Mouse (Mus musculus) brain, embryonic 14.5 days (tissue): Measurements from ENCODE around the gene Trabd. TPM values are rescaled to one million over a fixed set of nuclear protein-coding genes. Genes with fewer than 3 reads are reported as not detected.

ENCODE experiments used
- DNase-seq: peaks from one replicate; pipeline ENCODE4 v3.0.0-alpha.2; 2011; ENCODE audit warnings: low read depth
- CTCF ChIP-seq: fragments of 200-500 bp; IDR thresholded peaks from 2 replicates; pipeline ENCODE4 v1.5.1; 2012; ENCODE audit warnings: inconsistent platforms, mild to moderate bottlenecking, moderate library complexity, borderline replicate concordance; ENCODE audit not compliant: insufficient read depth, insufficient read length; ENCODE audit errors: extremely low read depth
- POLR2A ChIP-seq: fragments of 200-500 bp; IDR thresholded peaks from 2 replicates; pipeline ENCODE4 v1.6.1; 2012; ENCODE audit warnings: mild to moderate bottlenecking, inconsistent platforms, borderline replicate concordance; ENCODE audit not compliant: poor library complexity, insufficient read depth, insufficient read length, severe bottlenecking; ENCODE audit errors: extremely low read depth
- polyA plus RNA-seq: library from polyadenylated mRNA; depleted of rRNA; stranded (reverse); fragments of >200 nt; gene quantifications from 2 replicates; pipeline ENCODE4 v1.2.3, GENCODE M21; 2012; rRNA removed

Trabd gene
- polyA plus RNA-seq: 36.0 and 40.8 TPM in 2 replicates

DNA sequence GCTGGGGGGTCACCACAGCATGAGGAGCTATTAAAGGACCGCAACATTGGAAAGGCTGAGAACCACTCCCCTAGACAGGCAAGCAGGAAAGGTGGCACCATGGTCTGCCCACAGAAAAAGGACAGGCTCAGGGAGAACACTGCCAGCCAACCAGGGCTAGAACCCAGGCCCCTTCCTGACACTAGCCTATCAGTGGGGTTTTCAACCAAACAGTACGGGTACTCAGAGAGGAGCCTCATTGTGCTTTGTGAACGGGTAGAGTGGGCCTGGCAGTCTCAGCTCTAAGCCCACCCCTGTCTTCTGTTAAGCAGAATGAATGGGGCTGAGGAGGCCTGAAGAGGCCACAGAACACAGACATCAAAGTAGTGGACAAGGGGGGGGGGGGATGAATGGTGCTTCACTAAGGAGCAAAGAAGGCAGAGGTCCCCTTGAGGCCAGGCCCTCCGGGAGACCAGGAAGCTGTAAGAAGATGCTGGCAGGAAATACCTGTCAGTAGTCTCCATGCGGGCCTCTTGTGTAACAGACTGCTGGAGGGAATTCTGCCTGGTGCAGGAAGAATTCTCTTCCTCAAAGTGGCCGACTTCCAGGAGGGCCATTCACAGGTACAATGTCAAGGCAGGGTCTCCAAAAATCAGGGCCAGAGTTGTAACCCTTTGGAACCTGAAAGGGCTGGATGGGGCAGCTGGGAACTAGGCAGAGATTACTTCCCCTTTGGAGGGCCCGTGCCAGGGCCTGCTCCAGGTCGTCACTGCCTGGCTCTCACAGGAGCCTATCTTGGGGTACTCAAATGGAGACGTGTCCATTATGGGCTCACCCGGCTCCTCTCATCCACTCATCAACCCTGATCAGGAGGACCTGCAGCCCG lies at the start of gene Trabd:
Gene Trabd, plus strand, starts transcription at position 512 of the 865 bp plus-strand sequence.
- no peak for TF ChIP-seq POLR2A
- no peak for TF ChIP-seq CTCF
- peak; percentile 27 for DNase-seq

DNA sequence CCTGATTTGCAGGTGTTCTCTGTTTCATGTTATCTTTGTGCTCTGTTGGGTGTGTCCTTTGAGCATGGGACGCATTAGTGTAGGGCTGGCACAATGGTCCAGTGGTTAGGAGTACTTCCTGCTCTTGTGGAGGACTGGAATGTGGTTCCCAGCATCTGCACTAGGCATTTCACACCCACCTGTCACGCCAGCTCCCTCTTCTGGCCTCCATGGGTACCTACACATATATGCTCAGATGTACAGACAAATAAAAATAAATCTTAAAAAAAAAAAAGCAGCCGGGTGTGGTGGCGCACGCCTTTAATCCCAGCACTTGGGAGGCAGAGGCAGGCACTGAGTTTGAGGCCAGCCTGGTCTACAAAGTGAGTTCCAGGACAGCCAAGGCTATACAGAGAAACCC lies 30.5 kb upstream of the Trabd start:
- TF ChIP-seq POLR2A: no peak
- no peak for TF ChIP-seq CTCF

DNA sequence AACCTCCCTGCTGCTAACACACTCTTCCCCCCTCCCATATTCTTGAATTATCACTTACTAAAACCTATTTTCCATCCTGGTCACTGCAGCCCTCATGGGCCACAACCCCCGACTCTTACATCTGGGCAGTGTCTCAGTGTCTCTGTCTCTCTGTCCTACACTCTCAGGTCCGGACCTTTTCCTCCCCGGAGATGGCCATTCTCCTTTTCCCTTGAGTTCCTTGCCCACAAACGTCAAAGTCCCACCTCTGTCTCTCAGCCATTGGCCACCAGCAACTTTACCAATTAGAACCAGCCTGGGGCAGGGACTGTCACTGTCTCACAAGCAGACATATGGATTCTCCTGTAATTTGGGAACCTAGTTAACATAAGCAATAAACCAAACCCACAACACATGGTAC lies 28.6 kb upstream of the Trabd start:
- TF ChIP-seq CTCF (no peak), POLR2A (no peak)
- no peak for DNase-seq

More for the DNA sequence above, 30.5 kb upstream of the Trabd start:
- DNase-seq: no peak

DNA sequence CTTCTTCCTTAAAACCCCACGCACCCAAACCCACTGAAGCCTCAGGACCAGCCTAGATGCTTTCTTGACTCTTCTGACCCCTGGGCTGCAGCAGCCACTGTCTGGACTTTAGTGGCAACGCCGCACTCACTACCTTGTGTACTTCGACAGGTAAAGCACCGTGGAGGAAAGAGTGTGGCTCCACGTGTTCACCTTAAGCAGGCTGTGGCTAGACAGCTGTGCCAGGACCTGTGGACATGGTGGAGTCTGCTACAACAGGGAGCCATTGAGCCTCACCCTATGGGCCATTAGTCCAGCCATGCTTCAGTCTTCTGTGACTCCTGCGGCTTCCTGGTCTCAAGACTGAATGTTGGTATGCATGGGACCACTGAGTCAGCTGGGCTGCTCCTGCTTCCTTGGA lies 20.3 kb upstream of the Trabd start:
- TF ChIP-seq POLR2A: no peak
- no peak for TF ChIP-seq CTCF

DNA sequence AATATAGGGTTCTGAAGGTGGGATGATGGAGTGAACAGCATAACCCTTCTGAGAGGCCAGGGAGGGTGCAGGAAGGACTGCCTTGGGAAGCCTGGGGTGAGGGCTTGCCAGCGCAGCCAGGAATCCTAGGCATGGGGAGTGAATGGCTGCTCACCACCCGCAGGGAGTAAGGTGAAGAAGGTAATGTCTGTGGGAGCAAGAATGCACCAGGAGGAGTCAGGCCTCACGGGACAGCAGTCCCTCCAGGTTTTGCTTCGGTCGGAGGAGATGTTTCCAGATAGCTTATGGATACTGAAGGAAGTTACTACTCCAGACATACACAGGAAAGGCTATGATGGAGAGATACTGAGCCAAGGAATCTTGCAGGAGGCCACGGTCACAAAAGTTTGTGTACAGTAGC lies 16.2 kb upstream of the Trabd start:
- no peak for TF ChIP-seq CTCF
- no peak for TF ChIP-seq POLR2A

More for the DNA sequence above, 20.3 kb upstream of the Trabd start:
- DNase-seq: no peak

DNA sequence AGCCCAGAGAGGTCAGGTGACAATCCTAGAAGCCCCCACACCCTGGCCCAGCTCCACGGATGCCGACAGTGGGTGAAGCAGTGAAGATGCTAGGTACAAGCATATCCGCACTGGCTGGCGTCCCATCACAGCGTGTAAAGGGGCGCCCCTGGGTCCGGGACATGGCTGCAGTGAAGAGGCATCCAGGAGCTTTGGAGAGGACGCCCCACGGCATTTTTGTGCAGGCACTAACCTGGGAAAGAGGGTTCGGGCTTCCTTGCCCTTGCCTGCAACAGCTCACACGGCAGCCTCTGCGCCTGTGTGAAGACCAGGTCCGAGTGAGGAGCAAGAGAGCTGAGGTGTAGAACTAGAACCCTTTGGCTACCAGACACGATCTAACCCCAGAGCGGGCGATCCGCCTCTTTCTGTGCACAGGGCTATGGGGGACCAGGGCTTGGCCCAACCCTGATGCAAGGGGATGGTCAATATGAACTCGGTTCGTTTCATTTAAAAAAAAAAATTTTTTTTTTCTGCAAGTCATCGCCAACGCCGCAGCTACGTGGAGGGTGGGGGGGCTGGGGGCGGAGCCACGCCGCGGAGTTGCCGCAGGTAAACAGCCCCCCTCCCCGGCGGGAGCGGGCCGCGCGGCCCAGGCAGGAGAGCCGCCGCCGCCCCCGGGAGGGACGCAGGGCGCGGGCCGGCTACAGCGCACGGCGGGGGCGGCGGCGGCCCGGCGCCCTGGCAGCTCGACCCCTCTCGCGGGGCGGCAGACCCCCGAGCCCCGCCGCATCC lies 15.6 kb upstream of the Trabd start, which contains the start of gene Panx2:
Gene Panx2, plus strand, starts transcription at position 574 of the 771 bp plus-strand sequence.
- peak; percentile 53 for DNase-seq
- 0 out of 2 replicates have a peak, but pooled peaks have one; percentile 16 for TF ChIP-seq POLR2A
- no peak for TF ChIP-seq CTCF

More for the DNA sequence above, 16.2 kb upstream of the Trabd start:
- DNase-seq: no peak

DNA sequence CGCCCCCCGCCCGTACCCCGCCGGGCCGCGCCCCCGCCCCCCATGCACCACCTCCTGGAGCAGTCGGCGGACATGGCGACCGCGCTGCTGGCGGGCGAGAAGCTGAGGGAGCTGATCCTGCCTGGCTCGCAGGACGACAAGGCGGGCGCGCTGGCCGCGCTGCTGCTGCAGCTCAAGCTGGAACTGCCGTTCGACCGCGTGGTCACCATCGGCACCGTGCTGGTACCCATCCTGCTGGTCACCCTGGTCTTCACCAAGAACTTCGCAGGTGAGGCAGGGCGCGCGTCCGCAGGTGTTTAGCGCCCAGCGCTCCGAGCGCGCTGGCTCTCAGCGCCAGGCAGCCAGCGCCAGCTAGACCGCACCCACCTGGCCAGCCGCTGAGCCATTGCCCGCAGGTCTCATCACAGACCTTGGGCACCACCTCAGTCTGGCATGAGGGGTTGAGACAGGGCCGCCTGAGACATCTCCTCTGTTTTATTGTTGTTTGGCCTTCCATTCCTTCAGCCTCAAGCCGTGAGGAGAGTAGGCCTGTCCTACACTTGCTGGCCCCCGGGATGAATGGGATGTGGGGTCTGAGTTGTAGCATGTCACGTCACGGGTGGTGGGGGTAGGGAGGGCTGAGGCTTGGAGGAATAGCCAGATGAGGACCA lies 14.8 kb upstream of the Trabd start:
- no peak for TF ChIP-seq POLR2A
- TF ChIP-seq CTCF: no peak
- DNase-seq: peak; percentile 64

DNA sequence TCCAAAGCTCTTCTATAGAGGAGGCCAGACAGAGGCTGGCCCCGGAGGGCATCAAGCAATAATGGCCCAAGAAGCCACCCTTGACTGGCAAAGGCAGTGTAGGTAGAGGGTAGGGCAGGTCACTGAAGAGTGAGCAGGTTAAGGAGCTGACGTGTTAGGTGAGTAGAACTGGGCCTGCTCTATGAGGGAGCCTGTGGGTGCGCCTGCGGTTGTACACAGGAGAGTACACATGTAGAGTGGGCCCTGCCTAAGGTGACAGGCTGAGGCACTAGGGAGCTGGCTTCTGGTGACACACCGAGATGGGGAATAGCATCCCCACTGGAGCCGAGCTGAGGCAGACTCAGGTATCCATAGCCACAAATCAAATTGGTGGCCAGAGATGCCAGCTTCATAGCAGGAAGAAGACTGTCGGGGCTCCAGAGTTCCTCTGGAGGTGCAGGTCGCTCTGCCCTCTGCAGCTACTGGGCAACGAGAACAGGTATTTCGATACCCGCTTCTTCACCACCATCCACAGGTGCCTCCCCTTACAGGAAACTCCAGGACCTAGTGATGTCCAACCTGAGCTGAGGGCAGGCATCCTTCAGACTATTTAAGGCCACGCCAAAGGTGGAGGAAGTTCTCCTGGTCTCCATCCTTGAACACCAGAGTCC lies 14.0 kb upstream of the Trabd start:
- no peak for TF ChIP-seq POLR2A
- TF ChIP-seq CTCF: no peak
- no peak for DNase-seq

DNA sequence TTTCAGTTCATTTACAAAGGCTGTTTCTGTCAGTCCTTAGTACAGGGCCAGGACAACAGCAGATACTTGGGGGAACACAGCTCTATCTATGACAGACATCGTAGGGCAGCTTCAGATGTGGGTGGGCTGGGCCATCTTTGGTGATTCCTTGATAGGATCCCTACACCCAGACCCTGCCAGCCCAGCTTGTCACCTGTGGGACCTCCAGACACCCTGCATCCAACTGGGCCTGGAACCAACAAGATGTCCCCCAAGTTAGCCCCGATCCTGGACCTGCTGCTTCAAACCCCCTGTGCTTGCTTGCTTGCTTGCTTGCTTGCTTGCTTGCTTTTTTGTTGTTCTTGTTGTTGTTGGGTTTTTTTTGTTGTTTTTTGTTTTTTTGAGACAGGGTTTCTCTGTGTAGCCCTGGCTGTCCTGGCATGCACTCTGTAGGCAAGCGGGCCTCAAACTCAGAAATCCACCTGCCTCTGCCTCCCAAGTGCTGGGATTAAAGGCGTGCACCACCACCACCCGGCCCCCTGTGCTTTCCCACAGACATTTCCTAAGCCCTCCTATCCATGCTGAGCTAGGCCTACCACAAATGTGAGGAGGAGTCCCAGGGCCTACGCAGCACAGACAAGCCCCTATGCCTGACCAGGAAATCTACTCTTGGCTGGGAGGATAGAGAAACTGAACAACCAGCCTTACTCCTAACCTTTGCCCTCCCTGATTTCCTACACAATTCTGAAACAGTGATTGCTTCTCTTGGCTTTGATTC lies 13.0 kb upstream of the Trabd start:
- TF ChIP-seq POLR2A: no peak
- TF ChIP-seq CTCF: no peak
- no peak for DNase-seq

DNA sequence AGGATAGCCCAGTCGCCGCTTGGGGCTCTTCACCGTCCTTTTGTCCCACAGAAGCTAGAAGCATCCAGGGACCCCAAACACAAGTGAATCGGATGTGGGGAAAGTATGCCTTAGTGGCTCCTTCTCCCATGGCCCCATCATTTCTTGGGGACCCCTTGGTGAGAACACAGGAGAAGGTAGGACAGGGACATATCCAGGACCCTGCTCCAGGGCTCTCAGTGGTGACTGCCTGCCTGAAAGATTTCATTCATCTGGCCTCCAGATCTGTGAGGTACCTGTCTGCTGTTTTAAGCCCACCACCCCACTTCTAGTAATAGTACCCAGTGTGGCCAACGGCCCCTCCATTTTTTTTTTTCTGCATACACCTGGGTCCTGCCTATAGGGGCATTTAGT lies 12.4 kb upstream of the Trabd start:
- DNase-seq: no peak
- no peak for TF ChIP-seq POLR2A
- TF ChIP-seq CTCF: no peak

DNA sequence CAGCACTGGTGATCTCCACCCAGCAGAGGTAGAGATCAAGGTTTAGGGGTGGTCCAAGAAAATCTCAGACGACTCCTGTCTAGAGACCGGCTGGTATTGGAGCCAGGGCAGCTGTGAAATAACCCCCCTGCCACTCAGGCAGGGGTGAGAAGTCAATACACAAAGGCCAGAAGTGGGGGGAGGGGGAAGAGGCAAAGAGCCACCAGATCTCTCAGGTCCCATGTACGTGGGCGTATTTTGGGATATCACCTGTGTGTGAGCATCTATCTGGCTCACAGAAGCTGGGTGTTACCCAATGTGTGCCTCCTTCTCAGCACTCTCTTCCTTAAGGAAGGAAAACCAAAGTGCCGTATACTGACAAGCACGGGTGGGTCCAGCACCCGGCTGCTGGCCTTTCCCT lies 11.9 kb upstream of the Trabd start:
- no peak for TF ChIP-seq POLR2A
- no peak for TF ChIP-seq CTCF
- no peak for DNase-seq

DNA sequence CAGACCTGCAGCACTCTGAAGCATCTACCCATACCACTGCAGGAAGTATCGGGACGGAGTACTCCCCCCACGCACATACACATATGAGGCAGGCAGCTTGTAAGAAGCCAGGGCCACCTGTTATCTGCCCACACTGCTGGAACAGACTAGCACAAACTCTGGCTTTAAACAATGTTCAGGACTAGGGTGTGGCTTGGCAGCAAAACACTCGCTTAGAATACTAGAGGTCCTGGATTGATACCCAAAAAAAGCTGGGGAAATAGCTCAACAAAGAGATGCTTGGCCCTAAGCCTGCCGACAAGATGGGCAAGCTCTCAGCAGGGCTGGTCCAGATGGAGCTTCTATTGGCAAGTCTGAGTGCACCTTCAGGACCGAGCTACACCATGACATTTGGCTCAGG lies 11.4 kb upstream of the Trabd start:
- TF ChIP-seq CTCF (no peak), POLR2A (no peak)
- DNase-seq: peak; percentile 31
